Mouse (Mus musculus): ENCODE data around the gene Ints4. TPM values are rescaled to one million over a fixed set of nuclear protein-coding genes. Genes with fewer than 3 reads are reported as not detected.

Gene Ints4
- polyA plus RNA-seq, 1 experiment from 2014 or later, result 61.3 TPM

DNA sequence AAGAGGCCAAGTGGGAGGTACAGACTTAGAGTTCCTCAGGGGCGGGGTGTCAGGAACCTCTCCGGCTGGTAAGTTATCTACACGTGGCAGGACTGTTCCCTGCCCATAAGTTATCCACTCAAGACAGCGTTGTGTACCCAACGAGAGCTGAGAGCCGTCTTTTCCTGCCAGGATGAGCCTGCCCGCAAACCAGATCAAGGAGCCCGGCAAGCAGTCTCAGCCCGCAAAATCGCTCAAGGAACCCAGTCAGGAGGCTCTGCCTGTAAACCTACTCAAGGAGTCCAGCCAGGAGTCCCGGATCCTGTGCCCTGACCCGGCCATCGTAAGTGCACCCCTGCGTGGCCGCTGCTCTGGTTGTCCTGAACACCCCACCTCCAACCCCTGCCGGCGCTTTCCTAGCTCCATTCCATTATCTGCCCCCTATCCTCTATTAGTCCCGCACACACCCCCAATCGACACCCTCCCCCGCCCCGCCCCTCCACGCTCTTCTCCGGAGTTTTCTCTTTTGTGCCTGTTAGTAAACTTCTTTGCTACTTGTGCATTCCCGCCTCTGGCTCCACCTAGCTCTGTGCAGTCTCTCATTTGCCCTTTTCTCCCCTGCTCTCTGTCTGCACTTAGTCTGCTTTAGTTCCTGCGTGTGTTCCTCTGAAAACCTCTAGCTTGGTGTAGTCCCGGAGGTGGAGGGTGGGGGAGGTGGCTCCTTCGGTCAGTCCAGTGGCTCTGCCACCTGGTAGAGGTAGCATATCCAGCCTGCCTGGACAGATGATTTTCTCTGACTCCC, 27.4 kb upstream of the Ints4 start:
- Histone ChIP-seq H3K9me3 (ENCODE audit: control insufficient read depth, low read depth, low read length) (0 out of 2 replicates have a peak, but pooled peaks cover 7% of the 10 kb centered on the region), H3K36me3 (ENCODE audit: control insufficient read depth, insufficient read depth, low read length) (no peaks in the 10 kb centered on the region), H3K4me3 (ENCODE audit: low read depth, low read length) (peak overlapping the region; percentile 33), H3K27me3 (ENCODE audit: control insufficient read depth, insufficient read depth, low read length) (no peaks in the 10 kb centered on the region), H3K27ac (ENCODE audit: low read length) (peak overlapping the region; percentile 40; the same call in 1 of the 2 replicates), H3K4me1 (ENCODE audit: control insufficient read depth, insufficient read depth, low read length) (peaks cover 8% of the 10 kb centered on the region; the same call in 1 of the 2 replicates), H3K9ac (replicated peaks; ENCODE audit: low read depth, low read length) (peak overlapping the region; percentile 15), H3K4me2 (replicated peaks; ENCODE audit: low read depth, low read length) (peak overlapping the region; percentile 73)
- peak; percentile 82 for ATAC-seq (ENCODE audit: insufficient number of reproducible peaks, insufficient read depth, low FRiP score, low read depth)
- WGBS, result 4% methylated on average over 27 of the region's 27 CpGs

DNA sequence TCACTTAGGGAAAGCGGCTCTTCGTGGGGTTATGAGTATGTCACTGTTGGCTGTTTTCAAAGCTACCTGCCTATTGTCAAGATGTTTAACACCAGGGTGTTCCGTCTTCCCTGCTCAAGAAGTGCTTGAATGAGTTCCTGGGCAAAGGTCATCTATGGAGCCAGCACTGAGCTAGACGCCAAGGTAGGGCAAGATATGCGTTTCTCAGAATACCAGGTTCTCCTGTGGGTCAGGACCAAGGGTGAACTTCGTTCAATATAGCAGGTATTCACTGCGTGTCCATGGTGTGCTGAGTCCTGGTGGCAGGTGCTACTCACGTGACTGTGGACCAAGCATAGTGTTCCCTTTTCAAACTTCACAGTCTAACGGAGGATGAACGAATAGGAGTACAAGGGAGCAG, 26.0 kb upstream of the Ints4 start:
- ATAC-seq (ENCODE audit: insufficient number of reproducible peaks, insufficient read depth, low FRiP score, low read depth), result no peak
- Histone ChIP-seq H3K36me3 (ENCODE audit: control insufficient read depth, insufficient read depth, low read length) (no peaks in the 10 kb centered on the region), H3K27me3 (ENCODE audit: control insufficient read depth, insufficient read depth, low read length) (no peaks in the 10 kb centered on the region), H3K27ac (ENCODE audit: low read length) (no peak overlapping the region), H3K9me3 (ENCODE audit: control insufficient read depth, low read depth, low read length) (no peaks in the 10 kb centered on the region), H3K4me3 (ENCODE audit: low read depth, low read length) (no peak overlapping the region), H3K9ac (replicated peaks; ENCODE audit: low read depth, low read length) (no peak overlapping the region), H3K4me1 (ENCODE audit: control insufficient read depth, insufficient read depth, low read length) (peaks cover 8% of the 10 kb centered on the region; the same call in 1 of the 2 replicates), H3K4me2 (replicated peaks; ENCODE audit: low read depth, low read length) (no peak overlapping the region)
- WGBS, result 90% methylated on average over 10 of the region's 10 CpGs

GRCm38 (mm10) chr7:97455577-97455976, 25.2 kb upstream of the Ints4 start:
- Histone ChIP-seq H3K9me3 (ENCODE audit: control insufficient read depth, low read depth, low read length) (no peaks in the 10 kb centered on the region), H3K36me3 (ENCODE audit: control insufficient read depth, insufficient read depth, low read length) (no peaks in the 10 kb centered on the region), H3K4me1 (ENCODE audit: control insufficient read depth, insufficient read depth, low read length) (peaks cover 8% of the 10 kb centered on the region; the same call in 1 of the 2 replicates), H3K4me2 (replicated peaks; ENCODE audit: low read depth, low read length) (no peak overlapping the region), H3K9ac (replicated peaks; ENCODE audit: low read depth, low read length) (no peak overlapping the region), H3K27me3 (ENCODE audit: control insufficient read depth, insufficient read depth, low read length) (no peaks in the 10 kb centered on the region), H3K4me3 (ENCODE audit: low read depth, low read length) (no peak overlapping the region), H3K27ac (ENCODE audit: low read length) (no peak overlapping the region)
- no peak for ATAC-seq (ENCODE audit: insufficient number of reproducible peaks, insufficient read depth, low FRiP score, low read depth)
- WGBS, result 76% methylated on average over 3 of the region's 3 CpGs

GRCm38 (mm10) chr7:97473001-97473400, 7.8 kb upstream of the Ints4 start:
- H3K36me3 ChIP-seq (ENCODE audit: control insufficient read depth, insufficient read depth, low read length), result no peaks in the 10 kb centered on the region
- H3K4me2 ChIP-seq (replicated peaks; ENCODE audit: low read depth, low read length), result no peak overlapping the region
- no peaks in the 10 kb centered on the region for H3K9me3 ChIP-seq (ENCODE audit: control insufficient read depth, low read depth, low read length)
- H3K27me3 ChIP-seq (ENCODE audit: control insufficient read depth, insufficient read depth, low read length), result no peaks in the 10 kb centered on the region
- H3K4me1 ChIP-seq (ENCODE audit: control insufficient read depth, insufficient read depth, low read length), result no peaks in the 10 kb centered on the region
- H3K9ac ChIP-seq (replicated peaks; ENCODE audit: low read depth, low read length), result no peak overlapping the region
- ATAC-seq (ENCODE audit: insufficient number of reproducible peaks, insufficient read depth, low FRiP score, low read depth), result no peak
- no peak overlapping the region for H3K27ac ChIP-seq (ENCODE audit: low read length)
- H3K4me3 ChIP-seq (ENCODE audit: low read depth, low read length), result no peak overlapping the region
- 51% methylated on average over 5 of the region's 5 CpGs for WGBS

- Histone ChIP-seq H3K4me1 (ENCODE audit: control insufficient read depth, insufficient read depth, low read length) (0 out of 2 replicates have a peak, but pooled peaks cover 5% of the 10 kb centered on the region), H3K27me3 (ENCODE audit: control insufficient read depth, insufficient read depth, low read length) (no peaks in the 10 kb centered on the region), H3K4me2 (replicated peaks; ENCODE audit: low read depth, low read length) (no peak overlapping the region), H3K36me3 (ENCODE audit: control insufficient read depth, insufficient read depth, low read length) (no peaks in the 10 kb centered on the region), H3K27ac (ENCODE audit: low read length) (no peak overlapping the region), H3K9ac (replicated peaks; ENCODE audit: low read depth, low read length) (no peak overlapping the region), H3K4me3 (ENCODE audit: low read depth, low read length) (no peak overlapping the region), H3K9me3 (ENCODE audit: control insufficient read depth, low read depth, low read length) (no peaks in the 10 kb centered on the region)
- no peak for ATAC-seq (ENCODE audit: insufficient number of reproducible peaks, insufficient read depth, low FRiP score, low read depth)
- WGBS, result 57% methylated on average over 3 of the region's 3 CpGs
These were observed 1.4 kb upstream of the Ints4 start for GRCm38 (mm10) chr7:97479349-97479748.

DNA sequence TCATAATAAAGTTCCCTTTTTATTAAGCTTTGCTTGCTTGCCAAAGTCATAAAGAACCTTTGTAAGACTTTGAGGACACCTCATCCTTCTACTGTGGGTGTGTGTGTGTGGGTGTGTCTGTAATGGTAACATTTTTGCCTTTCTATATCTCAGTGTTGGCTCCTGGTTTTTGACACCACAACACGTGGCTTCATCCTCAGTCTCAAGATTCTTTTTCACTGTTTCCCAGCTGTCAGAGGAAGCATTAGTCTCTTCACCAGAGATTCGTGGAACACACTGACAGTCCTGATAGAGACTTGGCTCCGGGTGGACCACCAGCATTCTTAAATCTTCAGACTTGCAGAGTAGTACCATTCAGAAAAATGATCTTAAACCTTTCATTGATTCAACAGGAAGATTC, 466 bp upstream of the Ints4 start:
- peak overlapping the region; percentile 73 for H3K4me3 ChIP-seq (ENCODE audit: low read depth, low read length)
- H3K9me3 ChIP-seq (ENCODE audit: control insufficient read depth, low read depth, low read length), result no peaks in the 10 kb centered on the region
- H3K4me1 ChIP-seq (ENCODE audit: control insufficient read depth, insufficient read depth, low read length), result 0 out of 2 replicates have a peak, but pooled peaks cover 5% of the 10 kb centered on the region
- peak overlapping the region; percentile 42 for H3K4me2 ChIP-seq (replicated peaks; ENCODE audit: low read depth, low read length)
- H3K27me3 ChIP-seq (ENCODE audit: control insufficient read depth, insufficient read depth, low read length), result no peaks in the 10 kb centered on the region
- H3K27ac ChIP-seq (ENCODE audit: low read length), result no peak overlapping the region
- ATAC-seq (ENCODE audit: insufficient number of reproducible peaks, insufficient read depth, low FRiP score, low read depth), result no peak
- WGBS, result 18% methylated on average over 3 of the region's 3 CpGs
- H3K36me3 ChIP-seq (ENCODE audit: control insufficient read depth, insufficient read depth, low read length), result peaks cover 3% of the 10 kb centered on the region
- H3K9ac ChIP-seq (replicated peaks; ENCODE audit: low read depth, low read length), result no peak overlapping the region; the same call in 1 of the 2 replicates

DNA sequence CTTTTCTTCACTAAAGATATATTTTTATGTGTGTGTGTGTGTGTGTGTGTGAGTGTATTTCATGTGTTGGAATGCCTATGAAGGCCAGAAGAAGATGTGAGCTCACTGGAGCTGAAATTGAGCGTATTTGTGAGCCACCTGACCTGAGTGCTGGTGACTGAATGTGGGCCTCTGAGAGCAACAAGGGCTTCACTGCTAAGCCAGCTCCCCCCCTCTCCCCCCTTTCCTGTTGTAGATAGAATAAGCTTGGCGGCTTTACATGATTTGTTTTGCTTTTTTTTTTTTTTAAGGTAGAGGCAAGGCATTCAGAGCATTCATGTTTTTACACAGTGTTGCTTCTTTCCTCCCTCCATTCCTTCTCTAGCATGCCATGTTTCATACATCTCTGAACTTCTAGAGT, 2.6 kb downstream of the Ints4 start:
- Histone ChIP-seq H3K27ac (ENCODE audit: low read length) (no peak overlapping the region), H3K9ac (replicated peaks; ENCODE audit: low read depth, low read length) (no peak overlapping the region), H3K4me1 (ENCODE audit: control insufficient read depth, insufficient read depth, low read length) (0 out of 2 replicates have a peak, but pooled peaks cover 5% of the 10 kb centered on the region), H3K9me3 (ENCODE audit: control insufficient read depth, low read depth, low read length) (no peaks in the 10 kb centered on the region), H3K4me3 (ENCODE audit: low read depth, low read length) (no peak overlapping the region), H3K27me3 (ENCODE audit: control insufficient read depth, insufficient read depth, low read length) (no peaks in the 10 kb centered on the region), H3K4me2 (replicated peaks; ENCODE audit: low read depth, low read length) (no peak overlapping the region), H3K36me3 (ENCODE audit: control insufficient read depth, insufficient read depth, low read length) (peaks cover 21% of the 10 kb centered on the region)
- WGBS, result 87% methylated on average over 2 of the region's 2 CpGs
- no peak for ATAC-seq (ENCODE audit: insufficient number of reproducible peaks, insufficient read depth, low FRiP score, low read depth)

DNA sequence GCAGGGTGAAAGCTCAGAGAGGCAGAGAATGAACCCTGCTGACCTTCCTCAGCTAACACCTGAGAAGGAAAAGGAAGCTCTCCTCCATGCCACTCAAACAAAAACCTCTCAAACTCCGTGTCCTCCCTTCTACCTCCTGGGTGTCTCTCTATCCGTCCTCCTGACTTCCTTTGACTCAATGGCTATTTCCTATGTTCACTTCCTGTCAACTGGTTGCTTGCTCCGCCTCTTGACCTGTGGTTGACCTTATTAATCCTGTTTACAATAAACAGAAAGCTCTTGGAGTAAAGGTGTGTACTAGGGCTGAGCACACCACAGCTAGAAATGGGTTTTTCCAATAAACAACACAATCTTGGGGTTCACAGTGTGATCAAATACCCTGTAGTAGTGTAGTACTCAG, 10.4 kb downstream of the Ints4 start:
- no peaks in the 10 kb centered on the region for H3K4me1 ChIP-seq (ENCODE audit: control insufficient read depth, insufficient read depth, low read length)
- no peak overlapping the region for H3K4me3 ChIP-seq (ENCODE audit: low read depth, low read length)
- H3K9me3 ChIP-seq (ENCODE audit: control insufficient read depth, low read depth, low read length), result no peaks in the 10 kb centered on the region
- no peak overlapping the region for H3K9ac ChIP-seq (replicated peaks; ENCODE audit: low read depth, low read length)
- ATAC-seq (ENCODE audit: insufficient number of reproducible peaks, insufficient read depth, low FRiP score, low read depth), result no peak
- no peak overlapping the region for H3K27ac ChIP-seq (ENCODE audit: low read length)
- H3K4me2 ChIP-seq (replicated peaks; ENCODE audit: low read depth, low read length), result no peak overlapping the region
- 71% methylated on average over 3 of the region's 3 CpGs for WGBS
- peaks cover 42% of the 10 kb centered on the region for H3K36me3 ChIP-seq (ENCODE audit: control insufficient read depth, insufficient read depth, low read length)
- H3K27me3 ChIP-seq (ENCODE audit: control insufficient read depth, insufficient read depth, low read length), result no peaks in the 10 kb centered on the region
